Mouse (Mus musculus) heart, postnatal 10 days (tissue): Measurements from ENCODE around the gene Igsf21. TPM values are rescaled to one million over a fixed set of nuclear protein-coding genes. Genes with fewer than 3 reads are reported as not detected.

Source experiments
- DNase-seq, 2 experiments: peaks; one replicate each; pipeline ENCODE4 v3.0.0; 2021
- intact Hi-C: fragments of 180-260 bp; cut with DNase I; formaldehyde crosslinking; loops from one replicate; pipeline ENCODE4 v1.15.1; 2025
- total RNA-seq, 2 experiments: library from RNA; stranded (reverse); gene quantifications; 2 replicates each; pipeline ENCODE4 v1.2.3; 2021

The Igsf21 gene
- total RNA-seq, 2 experiments from 2014 or later, result 0.25 to 1.0 TPM

- DNase-seq, result no peak
- intact Hi-C loops, result no loop called here
Observed at GRCm38 (mm10) chr4:140203696-140204272, 42.8 kb downstream of the Igsf21 start.

- intact Hi-C loops, result no loop called here
Observed at GRCm38 (mm10) chr4:140202196-140202595, 44.4 kb downstream of the Igsf21 start.

GRCm38 (mm10) chr4:140200296-140200695, 46.3 kb downstream of the Igsf21 start:
- intact Hi-C loops, result no loop called here
- no peak for DNase-seq

More at GRCm38 (mm10) chr4:140202196-140202595, 44.4 kb downstream of the Igsf21 start:
- no peak for DNase-seq

GRCm38 (mm10) chr4:140196717-140197116, 49.9 kb downstream of the Igsf21 start:
- DNase-seq, result no peak
- intact Hi-C loops, result no loop called here

- DNase-seq, result no peak
- intact Hi-C loops, result no loop called here
Observed at GRCm38 (mm10) chr4:140192276-140193002, 54.1 kb downstream of the Igsf21 start.

GRCm38 (mm10) chr4:140189601-140190000, 57.0 kb downstream of the Igsf21 start:
- DNase-seq, result no peak
- intact Hi-C loops, result no loop called here

GRCm38 (mm10) chr4:140188626-140189025, 58.0 kb downstream of the Igsf21 start:
- DNase-seq, result no peak
- intact Hi-C loops, result no loop called here

GRCm38 (mm10) chr4:140187404-140188145, 59.0 kb downstream of the Igsf21 start:
- intact Hi-C loops, result no loop called here
- no peak for DNase-seq

GRCm38 (mm10) chr4:140179576-140179975, 67.0 kb downstream of the Igsf21 start:
- intact Hi-C loops, result no loop called here
- peak in 1 of 2 experiments; percentile 7 for DNase-seq

GRCm38 (mm10) chr4:140177055-140177454, 69.5 kb downstream of the Igsf21 start:
- no peak for DNase-seq
- intact Hi-C loops, result no loop called here

- no peak for DNase-seq
- intact Hi-C loops, result no loop called here
Observed at GRCm38 (mm10) chr4:140173746-140174399, 72.7 kb downstream of the Igsf21 start.

- DNase-seq, result no peak
- intact Hi-C loops, result no loop called here
Observed at GRCm38 (mm10) chr4:140173084-140173483, 73.5 kb downstream of the Igsf21 start.

GRCm38 (mm10) chr4:140171917-140172316, 74.7 kb downstream of the Igsf21 start:
- intact Hi-C loops, result no loop called here
- DNase-seq, result no peak

- intact Hi-C loops, result no loop called here
- no peak for DNase-seq
Observed at GRCm38 (mm10) chr4:140171189-140171588, 75.4 kb downstream of the Igsf21 start.

- intact Hi-C loops, result no loop called here
- DNase-seq, result no peak
Observed at GRCm38 (mm10) chr4:140165851-140166250, 80.7 kb downstream of the Igsf21 start.

- no peak for DNase-seq
- intact Hi-C loops, result no loop called here
Observed at GRCm38 (mm10) chr4:140164662-140165061, 81.9 kb downstream of the Igsf21 start.

GRCm38 (mm10) chr4:140159617-140160016, 87.0 kb downstream of the Igsf21 start:
- intact Hi-C loops, result loop anchor here (10.0 kb wide), 1 partner anchor 285 kb away; no protein-coding TSS in a partner anchor
- no peak for DNase-seq

- intact Hi-C loops, result loop anchor here (10.0 kb wide), 1 partner anchor 280 kb away; no protein-coding TSS in a partner anchor
- DNase-seq, result no peak
Observed at GRCm38 (mm10) chr4:140154899-140155463, 91.6 kb downstream of the Igsf21 start.

- intact Hi-C loops, result loop anchor here (10.0 kb wide), 1 partner anchor 280 kb away; no protein-coding TSS in a partner anchor
- DNase-seq, result no peak
Observed at GRCm38 (mm10) chr4:140154484-140154883, 92.1 kb downstream of the Igsf21 start.

GRCm38 (mm10) chr4:140153711-140154114, 92.9 kb downstream of the Igsf21 start:
- intact Hi-C loops, result loop anchor here (10.0 kb wide), 1 partner anchor 279 kb away; no protein-coding TSS in a partner anchor
- DNase-seq, result no peak
